Comparison of ENCODE assay signal across 13 mouse cellular contexts in the genomic region with DNA sequence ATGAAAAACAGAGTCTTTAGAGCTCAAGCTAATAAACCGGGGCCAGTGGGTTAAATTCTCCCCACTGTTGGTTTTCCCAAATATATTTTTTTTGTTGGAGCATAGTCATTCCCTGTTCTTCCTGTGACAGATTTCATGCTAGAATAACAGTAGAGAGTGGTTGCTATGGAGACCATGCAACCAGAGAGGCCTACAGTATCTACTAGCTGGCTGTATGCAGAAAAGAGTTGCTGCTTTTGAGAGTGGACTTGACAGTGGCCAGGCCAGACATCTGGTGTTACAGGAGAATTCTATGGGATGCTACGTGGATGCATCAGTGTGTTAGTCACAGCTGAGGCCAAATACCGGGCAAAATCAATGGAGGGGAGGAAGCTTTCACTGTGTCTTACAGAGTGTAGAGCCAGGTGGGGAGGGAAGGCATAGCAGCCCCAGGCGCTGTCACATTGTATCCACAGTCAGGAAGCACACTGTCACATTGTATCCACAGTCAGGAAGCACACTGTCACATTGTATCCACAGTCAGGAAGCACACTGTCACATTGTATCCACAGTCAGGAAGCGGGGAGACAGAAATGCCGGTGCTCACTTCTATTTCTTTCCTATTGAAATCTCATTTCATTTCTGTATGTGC. TPM values are rescaled to one million over a fixed set of nuclear protein-coding genes. Genes with fewer than 3 reads are reported as not detected.
DNase-seq lines count a peak whose midpoint lies in the region; ATAC-seq and TF ChIP-seq lines count a peak whose summit lies in the region.
"Had no signal": no experiment of that assay in that cellular context is flagged by ENCODE, and none has a peak within 500 bp of the region (broad histone marks: within the 10 kb centered on the region; RNA-seq: fewer than 3 reads in every experiment).

No protein-coding gene starts in this region.

- peaks cover 7% of the 10 kb centered on the region for H3K4me1 ChIP-seq in forebrain, embryonic 15.5 days
- peaks cover 9% of the 10 kb centered on the region; the same call in 1 of the 2 replicates for H3K4me1 ChIP-seq in midbrain, embryonic 14.5 days (ENCODE audit: control insufficient read depth, insufficient read depth, low read length)

- ATAC-seq in forebrain, embryonic 15.5 days (replicated peaks): peak; percentile 84
- ATAC-seq in midbrain, embryonic 14.5 days (ENCODE audit: low FRiP score, low TSS enrichment): peak; percentile 43; the same call in 1 of the 2 replicates
- ATAC-seq: intestine, embryonic 16.5 days had no signal

- WGBS in forebrain, embryonic 15.5 days: 60% methylated on average over 6 of the region's 6 CpGs
- 60% methylated on average over 6 of the region's 6 CpGs for WGBS in midbrain, embryonic 14.5 days

- H3K27ac ChIP-seq in layer of hippocampus, adult 2 months: peak overlapping the region; percentile 72
- peak overlapping the region; percentile 54 for H3K27ac ChIP-seq in forebrain, embryonic 15.5 days (replicated peaks)
- peak overlapping the region; percentile 53 for H3K27ac ChIP-seq in midbrain, embryonic 14.5 days (replicated peaks; ENCODE audit: low read depth, low read length)

- no peak overlapping the region for H3K4me3 ChIP-seq in layer of hippocampus, adult 2 months
- H3K4me3 ChIP-seq in forebrain, embryonic 15.5 days: no peak overlapping the region
- no peak overlapping the region for H3K4me3 ChIP-seq in midbrain, embryonic 14.5 days (replicated peaks; ENCODE audit: low read depth, low read length)

- no peak overlapping the region for H3K9ac ChIP-seq in forebrain, embryonic 15.5 days (replicated peaks)
- no peak overlapping the region for H3K9ac ChIP-seq in midbrain, embryonic 14.5 days (replicated peaks; ENCODE audit: low read length)

- peak in 1 of 2 experiments; percentile 55 for DNase-seq in layer of hippocampus, adult 2 months (ENCODE audit: low spot score in 2 of 2)
- no peak for DNase-seq in layer of hippocampus, postnatal 25 days (ENCODE audit: extremely low spot score in 1 of 2, low spot score in 1 of 2)
- peak; percentile 80 for DNase-seq in brain, adult 2 months (ENCODE audit: low read depth, low spot score)
- peak; percentile 76 for DNase-seq in midbrain, embryonic 14.5 days
- DNase-seq in adipocyte (ENCODE audit: low spot score): no peak
- DNase-seq in cerebellum, postnatal 14 days: no peak
- no peak for DNase-seq in B cell, adult 2 months
- DNase-seq: adrenal gland, postnatal 14 days; heart, adult 11 months; spleen, adult 18-20 months had no signal

- peaks cover 29% of the 10 kb centered on the region for H3K36me3 ChIP-seq in forebrain, embryonic 15.5 days
- H3K36me3 ChIP-seq in midbrain, embryonic 14.5 days (ENCODE audit: control insufficient read depth, insufficient read depth, low read length): peaks cover 26% of the 10 kb centered on the region

- no peak for TF ChIP-seq CTCF in layer of hippocampus, adult 2 months (conservative IDR thresholded peaks at IDR 0.05)

- H3K27me3 ChIP-seq in forebrain, embryonic 15.5 days: no peaks in the 10 kb centered on the region
- H3K27me3 ChIP-seq in midbrain, embryonic 14.5 days (ENCODE audit: control insufficient read depth, insufficient read depth, low read length): no peaks in the 10 kb centered on the region

- no peaks in the 10 kb centered on the region for H3K9me3 ChIP-seq in forebrain, embryonic 15.5 days
- no peaks in the 10 kb centered on the region for H3K9me3 ChIP-seq in midbrain, embryonic 14.5 days (ENCODE audit: control insufficient read depth, low read length)

- no peak overlapping the region for H3K4me2 ChIP-seq in forebrain, embryonic 15.5 days (replicated peaks)
- no peak overlapping the region for H3K4me2 ChIP-seq in midbrain, embryonic 14.5 days (ENCODE audit: low read length)

RNA-seq across cellular contexts. Expression of a gene that starts 26.1 kb away (rescaled TPM):
- total RNA-seq in layer of hippocampus, adult 2 months (2021): 10 to 100 TPM; 74.1 to 79.1 TPM
- 10 to 100 TPM; 68.8 to 86.0 TPM for total RNA-seq in layer of hippocampus, postnatal 25 days (2021)
- polyA plus RNA-seq in forebrain, embryonic 15.5 days (2015; fragmentation: Nextera tagmentation; extraction: Ambion mirVana): 2.6 and 2.8 TPM in 2 replicates
- 3.5 and 8.0 TPM in 2 replicates for polyA plus RNA-seq in midbrain, embryonic 14.5 days (2014; fragmentation: Nextera tagmentation; extraction: Ambion mirVana)

RNA-seq across cellular contexts. Expression of a gene that starts 26.1 kb away (rescaled TPM):
- 100 to 1,000 TPM; 161 to 166 TPM for total RNA-seq in layer of hippocampus, adult 2 months (2021)
- total RNA-seq in layer of hippocampus, postnatal 25 days (2021): 100 to 1,000 TPM; 156 to 157 TPM
- 83.1 and 86.7 TPM in 2 replicates for polyA plus RNA-seq in forebrain, embryonic 15.5 days (2015; fragmentation: Nextera tagmentation; extraction: Ambion mirVana)
- polyA plus RNA-seq in midbrain, embryonic 14.5 days (2014; fragmentation: Nextera tagmentation; extraction: Ambion mirVana): 122 and 133 TPM in 2 replicates

RNA-seq across cellular contexts. Expression of a gene that starts 30.2 kb away (rescaled TPM):
- total RNA-seq in layer of hippocampus, adult 2 months (2021): under 1 TPM in 1 of 2 experiments, not detected in 1; 0.47 TPM
- not detected for total RNA-seq in layer of hippocampus, postnatal 25 days (2021)
- polyA plus RNA-seq in forebrain, embryonic 15.5 days (2015; fragmentation: Nextera tagmentation; extraction: Ambion mirVana): 0.22 and 0.31 TPM in 2 replicates
- polyA plus RNA-seq in midbrain, embryonic 14.5 days (2014; fragmentation: Nextera tagmentation; extraction: Ambion mirVana): 0.18 and 0.22 TPM in 2 replicates
- total RNA-seq: adrenal gland, postnatal 14 days; left cerebral cortex, postnatal 14 days had no signal

Comparison
In these comparisons a context has a peak if more than half of its experiments do, and no peak if none do; other contexts are left out.
1. DNase-seq: peak in brain, adult 2 months (single experiment) and midbrain, embryonic 14.5 days (single experiment); none in layer of hippocampus, postnatal 25 days (0 of 2), adipocyte (single experiment), cerebellum, postnatal 14 days (0 of 2) and B cell, adult 2 months (0 of 2).
2. Peak in every context shown above with its lines, with median percentiles within 50 percentile points of each other: H3K27ac ChIP-seq.